Mouse (Mus musculus) testis, adult 2 months (tissue): ENCODE data around the gene Card9.

Experiments used
- CTCF ChIP-seq: fragments of 200-500 bp; IDR thresholded peaks from 2 replicates; pipeline ENCODE4 v1.5.1; 2012; ENCODE audit warnings: low read depth, mild to moderate bottlenecking, inconsistent platforms, low read length, moderate library complexity; ENCODE audit not compliant: control insufficient read depth, insufficient read depth, insufficient replicate concordance
- POLR2A ChIP-seq: fragments of 200-500 bp; IDR thresholded peaks from 2 replicates; pipeline ENCODE4 v1.6.1; 2012; ENCODE audit warnings: low read depth, mild to moderate bottlenecking, inconsistent platforms, low read length, moderate library complexity; ENCODE audit not compliant: control insufficient read depth

- TF ChIP-seq CTCF (no peak), POLR2A (no peak)
Observed at GRCm38 (mm10) chr2:26363481-26363880, 2.8 kb upstream of the Card9 start.
